Mouse (Mus musculus): ENCODE data around the gene Zfp738. TPM values are rescaled to one million over a fixed set of nuclear protein-coding genes. Genes with fewer than 3 reads are reported as not detected.

The Zfp738 gene
- 9.4 TPM for polyA plus RNA-seq (2017; shearing (Covaris generic))

DNA sequence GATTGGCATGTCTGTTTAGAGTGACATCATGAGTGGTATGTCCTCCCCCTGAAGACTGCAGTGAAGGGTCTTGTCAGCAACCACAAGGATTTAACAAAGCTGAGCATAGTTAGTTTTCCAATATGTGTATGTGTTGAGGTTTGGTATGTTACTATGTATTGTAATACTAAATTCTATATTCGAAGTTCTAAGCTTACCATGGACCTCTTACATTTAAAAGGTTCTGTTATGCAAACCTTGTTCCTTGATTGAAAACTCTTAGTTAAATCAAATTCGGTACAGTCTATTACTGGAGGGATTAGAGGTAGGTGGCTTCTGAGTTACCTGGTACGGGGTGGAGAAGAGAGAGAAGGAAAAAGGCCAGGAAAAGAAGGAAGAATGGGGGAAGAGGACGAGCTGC is at the start of gene Zfp738:
Zfp738 (minus strand) TSS at position 101 of the 400 bp plus-strand sequence.

DNA sequence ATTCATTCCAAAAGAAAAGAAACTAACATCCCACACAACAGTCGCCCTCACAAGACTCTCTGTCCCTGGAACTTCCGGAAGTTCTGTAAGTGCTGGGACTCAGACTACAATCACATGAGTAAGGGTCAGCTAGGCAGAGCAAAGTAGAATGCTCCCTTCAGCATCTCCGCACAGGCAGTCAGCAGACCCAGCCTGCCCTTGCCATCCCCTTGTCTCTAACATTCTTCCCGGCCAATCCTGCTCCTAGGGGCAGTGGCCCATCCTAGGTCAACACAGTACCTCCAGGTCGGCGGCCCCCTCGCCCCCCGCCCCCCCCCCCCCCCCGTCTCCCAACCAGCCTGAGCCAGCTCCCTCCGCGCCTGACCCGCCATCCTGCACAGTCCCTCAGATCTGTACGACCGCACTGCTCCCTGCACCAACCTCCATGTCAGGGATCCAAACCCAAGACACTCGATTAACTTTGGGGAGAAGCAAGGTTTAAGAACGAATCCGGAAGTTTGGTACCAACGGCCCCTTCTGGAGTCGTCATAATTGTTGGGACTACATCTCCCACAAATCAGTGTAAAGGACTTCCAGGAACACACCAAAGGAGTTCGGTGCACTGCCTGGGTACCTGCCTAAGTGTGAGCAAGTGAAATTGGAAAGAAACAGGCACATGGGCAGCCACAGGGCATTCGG is 41.9 kb upstream of the Zfp738 start, which contains the start of gene Zfp65:
Zfp65 (minus strand) TSS at position 533 of the 678 bp plus-strand sequence.

DNA sequence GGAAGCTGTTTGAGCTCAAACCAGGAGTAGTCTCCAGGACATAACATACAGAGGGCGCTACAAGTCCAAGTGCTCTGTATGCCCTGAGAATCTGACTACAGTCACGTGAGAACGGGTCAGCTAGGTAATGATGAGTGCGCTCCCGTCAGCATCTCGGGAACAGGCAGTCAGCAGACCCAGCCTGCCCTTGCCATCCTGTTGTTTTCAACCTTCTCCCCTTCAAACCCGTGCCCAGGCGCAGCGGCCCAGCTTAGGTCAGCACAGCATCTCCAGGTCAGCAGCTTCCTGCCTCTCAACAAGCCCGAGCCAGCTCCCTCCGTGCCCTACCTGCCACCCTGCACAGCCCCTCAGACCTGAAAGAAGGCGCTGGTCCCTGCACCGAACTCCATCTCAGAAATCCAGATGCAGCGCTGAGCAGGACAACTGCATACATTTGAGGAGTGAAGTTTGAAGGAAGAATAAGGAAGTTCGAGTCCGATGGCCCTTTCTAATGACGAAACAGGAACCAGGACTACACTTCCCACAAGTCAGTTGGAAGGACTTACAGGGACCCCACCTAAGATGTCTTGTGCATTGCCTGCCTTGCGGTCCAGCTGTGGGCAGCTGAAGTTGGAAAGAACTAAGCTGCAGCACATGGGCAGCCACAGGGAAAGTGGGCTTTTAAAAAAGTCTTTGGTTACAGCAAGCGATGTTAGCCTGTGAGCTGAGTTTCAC is 49.4 kb downstream of the Zfp738 start, which contains the start of the genes Gm49345 and Zfp729a:
Gm49345 (minus strand) TSS at position 476 of the 714 bp plus-strand sequence.
Zfp729a (minus strand) TSS at position 498 of the 714 bp plus-strand sequence.

DNA sequence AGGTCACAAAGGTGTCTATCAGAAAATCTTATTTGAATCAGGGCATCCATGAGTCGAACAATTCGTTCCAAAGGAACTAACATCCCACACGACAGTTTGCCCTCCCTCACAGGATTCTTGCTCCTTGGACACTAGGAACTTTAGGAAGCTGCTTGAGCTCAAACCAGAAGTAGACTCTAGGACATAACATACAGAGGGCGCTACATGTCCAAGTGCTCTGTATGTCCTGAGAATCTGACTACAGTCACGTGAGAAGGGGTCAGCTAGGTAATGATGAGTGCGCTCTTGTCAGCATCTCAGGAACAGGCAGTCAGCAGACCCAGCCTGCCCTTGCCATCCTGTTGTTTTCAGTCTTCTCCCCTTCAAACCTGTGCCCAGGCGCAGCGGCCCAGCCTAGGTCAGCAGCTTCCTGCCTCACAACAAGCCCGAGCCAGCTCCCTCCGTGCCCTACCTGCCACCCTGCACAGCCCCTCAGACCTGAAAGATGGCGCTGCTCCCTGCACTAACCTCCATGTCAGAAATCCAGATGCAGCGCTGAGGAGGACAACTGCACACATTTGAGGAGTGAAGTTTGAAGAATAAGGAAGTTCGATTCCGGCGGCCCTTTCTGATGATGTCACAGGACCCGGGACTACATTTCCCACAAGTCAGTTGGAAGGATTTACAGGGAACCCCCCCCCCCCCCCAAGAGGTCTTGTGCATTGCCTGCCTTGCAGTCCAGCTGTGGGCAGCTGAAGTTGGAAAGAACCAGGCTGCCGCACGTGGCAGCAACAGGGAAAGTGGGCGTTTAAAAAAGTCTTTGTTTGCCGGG is 77.6 kb downstream of the Zfp738 start, which contains the start of gene Zfp729b:
Zfp729b (minus strand) TSS at position 642 of the 811 bp plus-strand sequence.

Other genes with a start within 250 kb of the Zfp738 start
- 31.3 TPM for gene Zfp874a, start 235.4 kb downstream of the Zfp738 start, polyA plus RNA-seq (2017; shearing (Covaris generic))
- 16.6 TPM for gene Zfp874b, start 202.8 kb downstream of the Zfp738 start, polyA plus RNA-seq (2017; shearing (Covaris generic))
- 12.5 TPM for gene Zfp58, start 186.5 kb downstream of the Zfp738 start, polyA plus RNA-seq (2017; shearing (Covaris generic))
- not detected for gene Gm26965, start 160.9 kb downstream of the Zfp738 start, polyA plus RNA-seq (2017; shearing (Covaris generic))
- gene Zfp87, start 160.9 kb downstream of the Zfp738 start, polyA plus RNA-seq (2017; shearing (Covaris generic)): 31.4 TPM
- gene Zfp748, start 133.2 kb downstream of the Zfp738 start, polyA plus RNA-seq (2017; shearing (Covaris generic)): 12.4 TPM
- 4.4 TPM for gene Zfp729b, start 77.4 kb downstream of the Zfp738 start, polyA plus RNA-seq (2017; shearing (Covaris generic))
- gene Gm49345, start 49.3 kb downstream of the Zfp738 start, polyA plus RNA-seq (2017; shearing (Covaris generic)): 2.1 TPM
- 2.8 TPM for gene Zfp729a, start 49.3 kb downstream of the Zfp738 start, polyA plus RNA-seq (2017; shearing (Covaris generic))
- 2.8 TPM for gene Zfp65, start 42.1 kb upstream of the Zfp738 start, polyA plus RNA-seq (2017; shearing (Covaris generic))
- gene Zfp85, start 68.2 kb upstream of the Zfp738 start, polyA plus RNA-seq (2017; shearing (Covaris generic)): 2.2 TPM
- gene Zfp493, start 92.6 kb upstream of the Zfp738 start, polyA plus RNA-seq (2017; shearing (Covaris generic)): 0.35 TPM
- 0.70 TPM for gene Zfp273, start 126.7 kb upstream of the Zfp738 start, polyA plus RNA-seq (2017; shearing (Covaris generic))
- 0.97 TPM for gene Gm10037, start 144.0 kb upstream of the Zfp738 start, polyA plus RNA-seq (2017; shearing (Covaris generic))
- gene BC048507, start 176.3 kb upstream of the Zfp738 start, polyA plus RNA-seq (2017; shearing (Covaris generic)): not detected

Data from effector memory CD4-positive, alpha-beta T cell, adult 5 months (primary cell).